Mouse (Mus musculus) brain, embryonic 18.5 days (tissue): ENCODE measurements around the gene 9130023H24Rik.

Source experiments
- DNase-seq: peaks from one replicate; pipeline ENCODE4 v3.0.0-alpha.2; 2012; ENCODE audit warnings: low read depth, low spot score

The 9130023H24Rik gene

DNA sequence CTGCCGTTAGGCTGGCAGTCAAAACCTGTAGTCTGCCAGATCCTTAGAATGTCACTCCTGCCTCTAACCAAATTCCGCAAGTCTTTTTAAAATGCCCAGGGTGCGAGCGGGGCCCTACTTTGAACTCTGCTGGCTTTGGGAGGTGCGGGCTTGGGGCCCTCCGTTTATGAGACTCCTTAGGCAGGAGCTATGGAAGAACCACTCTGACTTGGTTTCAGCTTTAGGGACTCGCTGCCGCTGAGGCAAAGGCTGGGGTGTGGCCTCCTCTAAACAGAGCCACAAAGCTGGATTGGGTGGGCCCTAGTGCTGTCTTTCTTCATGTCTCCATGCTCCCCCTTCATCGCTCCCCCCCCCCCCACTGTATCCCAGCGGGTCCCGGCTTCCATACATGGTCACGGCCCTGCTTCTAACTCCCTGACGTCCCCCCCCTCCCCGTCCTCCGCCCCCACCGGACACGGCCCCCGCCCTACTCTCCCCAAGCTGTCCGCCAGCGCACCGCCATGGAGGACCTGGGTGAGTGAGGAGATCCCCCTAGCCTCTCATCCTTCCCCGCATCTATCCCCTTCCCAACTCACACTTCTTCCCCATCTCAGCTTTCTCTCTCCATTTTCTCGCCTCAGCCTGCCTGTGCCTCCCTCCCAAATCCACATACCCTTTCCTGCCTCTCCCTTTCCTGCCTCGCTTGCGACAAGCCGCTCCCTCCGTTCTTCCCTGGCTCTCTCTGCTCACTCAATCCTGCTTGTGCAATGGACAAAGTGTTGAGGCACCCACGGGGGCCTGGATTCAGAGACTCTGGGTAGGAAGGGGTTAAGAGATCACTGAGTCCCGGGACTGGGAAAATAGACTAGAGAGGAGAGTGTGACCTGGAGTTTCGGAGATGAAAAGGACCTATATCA, 8.9 kb upstream of the 9130023H24Rik start, which contains the start of gene Tgfb1i1:
Gene Tgfb1i1 (plus strand): TSS at position 317 of the 896 bp plus-strand sequence.
- peak; percentile 26 for DNase-seq

DNA sequence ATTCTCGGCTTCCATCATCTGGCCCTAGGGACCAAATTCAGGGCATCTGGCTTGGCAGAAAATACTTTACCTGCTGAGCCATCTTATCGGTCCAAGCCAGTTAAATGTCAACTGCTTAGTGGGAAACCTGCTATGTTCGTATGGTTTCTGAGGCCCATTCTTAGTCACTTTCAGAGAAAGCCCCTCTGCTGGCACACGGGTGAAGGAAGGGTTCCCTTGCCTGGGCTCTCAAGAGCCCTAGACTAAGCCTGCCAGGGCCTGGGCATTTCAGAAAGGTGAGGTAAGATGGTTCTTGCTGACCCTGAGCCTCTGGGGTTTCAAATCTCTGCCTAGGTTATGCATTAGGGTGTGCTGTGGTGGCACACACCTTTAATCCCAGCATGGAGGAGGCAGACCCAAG, 7.7 kb upstream of the 9130023H24Rik start:
- no peak for DNase-seq

DNA sequence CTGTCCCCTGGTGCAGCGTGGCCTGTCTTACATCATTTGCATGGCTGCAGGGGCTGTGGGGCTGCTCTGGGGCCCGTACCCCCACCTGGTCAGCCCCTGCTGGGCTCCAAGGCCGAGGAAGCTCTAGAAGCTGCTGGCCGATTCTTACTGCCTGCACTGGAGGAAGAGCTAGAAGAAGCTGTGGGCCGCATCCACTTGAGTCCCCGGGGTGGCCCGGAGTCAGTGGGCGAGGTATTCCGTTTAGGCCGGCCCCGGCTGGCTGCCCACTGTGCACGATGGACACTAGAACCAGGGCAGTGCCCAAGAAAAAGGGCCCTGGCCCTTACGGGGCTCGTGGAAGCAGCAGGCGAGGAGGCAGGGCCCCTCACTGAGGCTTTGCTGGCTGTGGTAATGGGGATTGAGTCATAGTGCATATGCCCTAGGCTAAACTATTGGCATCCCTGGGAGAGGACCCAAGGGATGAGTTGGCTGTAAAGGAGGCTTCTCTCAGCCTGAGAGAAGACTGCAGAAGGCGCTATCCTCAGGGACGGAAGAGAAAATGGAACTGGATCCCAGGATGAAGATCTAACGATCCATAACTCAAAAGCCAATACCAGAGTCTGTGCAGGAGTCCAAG, 6.7 kb upstream of the 9130023H24Rik start:
- no peak for DNase-seq

DNA sequence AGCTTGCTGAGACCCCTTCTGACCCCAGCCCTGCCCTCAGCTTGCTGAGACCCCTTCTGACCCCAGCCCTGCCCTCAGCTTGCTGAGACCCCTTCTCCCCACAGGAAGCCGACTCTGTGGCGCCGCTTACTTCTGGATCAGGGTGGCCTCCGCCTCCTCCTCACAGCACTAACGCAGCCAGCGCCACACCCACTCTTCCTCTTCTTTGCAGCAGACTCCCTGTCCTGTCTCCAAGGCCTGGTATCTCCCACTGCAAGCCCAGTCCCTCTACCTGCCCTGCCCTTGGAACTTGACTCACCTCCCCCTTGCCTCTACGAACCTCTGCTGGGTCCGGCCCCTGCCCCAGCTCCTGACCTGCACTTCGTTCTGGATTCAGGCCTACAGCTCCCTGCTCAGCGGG, 6.1 kb upstream of the 9130023H24Rik start:
- DNase-seq: no peak

DNA sequence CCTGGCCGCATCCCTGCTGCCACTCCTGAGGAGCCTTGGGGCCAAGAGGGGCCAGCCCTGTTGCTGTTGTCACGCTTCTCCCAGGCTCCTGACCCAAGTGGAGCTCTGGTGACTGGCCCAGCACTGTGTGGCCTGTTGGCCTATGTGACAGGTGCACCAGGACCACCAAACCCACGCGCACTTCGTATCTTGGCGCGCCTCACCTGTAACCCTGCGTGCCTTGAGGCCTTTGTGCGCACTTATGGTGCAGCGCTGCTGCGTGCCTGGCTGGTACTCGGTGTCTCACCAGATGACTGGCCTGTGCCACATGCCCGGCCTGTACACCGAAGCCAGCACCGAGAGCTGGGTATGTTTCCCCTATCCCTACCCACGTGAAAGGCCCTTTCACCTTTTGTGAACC, 4.5 kb upstream of the 9130023H24Rik start:
- DNase-seq: no peak

DNA sequence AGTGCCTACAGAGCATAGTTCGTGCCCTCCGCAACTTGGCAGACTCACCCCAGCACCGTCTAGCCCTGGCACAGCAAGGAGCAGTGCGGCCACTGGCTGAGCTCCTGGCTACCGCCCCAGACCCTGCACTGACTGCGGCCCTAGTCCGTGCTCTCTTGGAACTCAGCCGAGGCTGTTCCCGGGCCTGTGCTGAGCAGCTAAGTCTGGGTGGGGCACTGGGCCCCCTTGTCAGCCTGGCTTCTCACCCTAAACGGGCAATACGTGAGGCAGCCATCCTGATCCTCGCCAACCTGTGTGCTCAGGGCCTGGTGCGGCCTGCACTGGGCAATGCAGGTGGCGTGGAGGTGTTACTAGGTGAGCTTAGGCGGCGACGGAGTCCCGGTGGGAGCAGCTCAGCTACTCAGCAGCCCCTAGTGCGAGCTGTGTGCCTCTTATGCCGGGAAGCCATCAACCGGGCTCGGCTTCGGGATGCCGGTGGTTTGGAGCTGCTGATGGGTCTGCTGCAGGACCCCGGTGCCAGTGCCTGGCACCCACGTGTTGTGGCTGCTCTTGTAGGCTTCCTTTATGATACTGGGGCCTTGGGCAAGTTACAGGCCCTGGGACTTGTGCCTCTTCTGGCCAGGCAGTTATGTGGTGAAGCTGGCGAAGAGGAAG, 2.4 kb upstream of the 9130023H24Rik start:
- DNase-seq: no peak

DNA sequence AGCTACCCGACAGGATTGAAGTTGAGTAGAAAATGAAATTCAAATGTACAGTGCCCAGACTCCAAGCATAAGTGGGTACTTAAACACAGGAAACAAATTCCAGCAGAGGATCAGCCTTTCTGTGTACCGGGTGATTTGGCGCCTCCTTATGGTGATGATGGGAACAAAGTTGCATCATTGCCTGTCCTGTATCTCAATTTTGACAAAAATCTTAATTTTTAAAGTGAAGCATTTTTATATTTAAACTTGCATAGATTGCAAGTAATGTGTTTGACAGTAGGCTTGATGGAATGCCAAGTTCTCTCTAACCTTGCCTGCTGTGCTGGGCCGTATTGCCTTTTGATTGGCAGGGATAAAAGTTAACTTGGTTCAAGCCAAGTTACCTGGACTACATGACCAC, 1.2 kb upstream of the 9130023H24Rik start:
- DNase-seq: no peak

DNA sequence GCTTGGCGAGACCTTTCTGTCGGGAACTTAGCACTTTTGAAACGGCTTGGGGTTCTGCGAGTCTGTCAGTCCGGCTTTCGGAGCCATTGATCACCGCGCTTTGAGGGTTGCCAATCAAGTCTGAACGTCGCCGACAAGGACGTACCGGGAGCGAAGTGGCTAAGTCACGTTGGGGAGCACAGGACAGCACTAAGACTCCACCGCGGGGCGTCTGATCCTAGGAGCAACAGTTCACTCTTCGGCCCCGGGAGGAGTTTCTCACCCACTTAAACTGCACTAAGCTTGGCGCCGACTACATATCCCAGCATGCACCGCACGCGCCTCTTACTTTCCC, 271 bp downstream of the 9130023H24Rik start:
- peak; percentile 4 for DNase-seq

DNA sequence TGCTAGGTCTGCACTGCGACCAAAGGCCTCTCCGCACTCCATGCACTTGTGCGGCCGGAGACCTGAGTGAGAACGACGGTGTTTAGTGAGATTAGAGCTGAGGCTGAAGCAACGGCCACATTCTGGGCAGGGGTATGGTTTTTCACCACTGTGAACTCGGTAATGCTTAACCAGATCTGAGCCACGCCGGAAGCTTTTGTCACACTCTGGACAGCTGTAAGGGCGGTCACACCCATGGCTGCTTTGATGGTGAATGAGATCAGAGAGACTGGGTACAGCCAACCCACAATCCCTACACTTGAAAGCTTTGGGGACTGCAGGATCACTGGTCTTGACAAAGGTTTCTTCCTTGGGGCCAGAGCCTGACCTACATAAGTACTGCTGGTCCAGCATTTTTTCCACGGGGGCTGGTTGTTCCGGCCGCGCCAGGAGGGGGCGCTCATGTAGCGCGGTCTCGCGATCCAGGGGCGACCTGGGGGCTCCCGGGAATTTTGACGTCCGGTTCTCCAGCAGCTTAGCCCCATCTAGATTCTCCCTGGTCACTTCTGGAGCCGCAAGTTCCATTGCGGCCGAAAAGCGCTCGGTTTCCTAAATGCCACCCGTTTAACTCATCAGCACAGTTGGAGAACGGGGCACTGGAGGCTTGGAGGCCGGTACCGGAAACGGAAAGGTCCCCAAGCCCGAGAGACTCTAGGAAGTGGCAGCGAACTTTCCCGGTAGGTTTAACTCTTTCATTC, 807 bp downstream of the 9130023H24Rik start, which contains the start of gene Armc5:
Gene Armc5 (plus strand): TSS at position 487 of the 737 bp plus-strand sequence.
- DNase-seq: peak; percentile 10

DNA sequence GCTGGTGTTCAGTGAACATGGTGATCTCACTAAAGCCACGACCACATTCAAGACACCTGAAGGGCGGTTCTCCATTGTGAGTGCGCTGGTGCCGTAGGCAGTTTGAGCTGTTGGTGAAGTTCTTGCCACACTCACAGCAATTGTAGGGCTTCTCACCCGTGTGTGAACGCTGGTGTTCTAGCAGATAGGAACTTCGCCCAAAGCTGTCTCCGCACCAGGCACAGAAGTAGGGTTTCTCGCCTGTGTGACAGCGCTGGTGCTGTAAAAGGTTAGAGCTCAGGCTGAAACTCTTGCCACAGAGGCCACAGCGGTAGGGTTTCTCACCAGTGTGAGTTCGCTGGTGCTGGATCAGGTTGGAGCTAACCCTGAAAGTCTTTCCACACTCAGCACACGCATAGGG, 1.4 kb downstream of the 9130023H24Rik start:
- DNase-seq: no peak

DNA sequence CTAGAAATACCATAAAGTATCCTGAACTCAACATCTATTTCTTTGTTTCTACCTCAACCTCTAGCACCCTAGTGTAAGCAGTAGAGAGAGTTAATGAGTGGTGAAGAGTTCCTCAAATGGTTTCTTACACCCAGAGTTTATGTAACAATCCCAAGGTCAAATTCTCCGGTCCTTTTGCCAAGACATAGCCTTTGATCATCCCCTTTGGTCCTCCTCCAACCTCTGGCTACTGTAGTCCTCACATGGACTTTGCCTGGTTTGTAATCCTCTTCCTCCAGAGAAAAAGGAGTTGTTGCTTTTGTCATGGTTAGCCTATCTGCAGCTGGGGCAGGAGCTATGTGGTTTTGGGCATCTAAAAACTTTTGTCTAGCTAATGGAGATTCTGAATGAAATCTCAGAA, 2.4 kb downstream of the 9130023H24Rik start:
- DNase-seq: no peak

DNA sequence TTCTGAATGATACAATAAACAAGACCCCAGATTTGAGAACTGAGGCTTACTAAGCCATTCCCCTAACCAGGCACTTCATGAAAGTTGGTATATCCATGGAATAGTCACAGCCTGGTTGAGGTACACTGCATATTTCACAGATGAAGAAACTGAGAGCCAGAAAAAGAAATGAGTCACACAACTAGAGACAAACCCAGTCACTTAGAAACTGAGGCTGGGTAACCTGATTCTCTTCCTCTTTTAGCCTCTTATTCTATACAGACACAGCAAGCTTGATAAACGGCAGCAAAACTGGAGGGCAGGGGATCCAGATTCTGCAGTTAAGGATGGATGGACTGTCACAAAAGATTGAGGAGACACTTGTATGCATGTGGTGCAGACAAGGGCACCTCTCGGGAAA, 3.0 kb downstream of the 9130023H24Rik start:
- DNase-seq: no peak

DNA sequence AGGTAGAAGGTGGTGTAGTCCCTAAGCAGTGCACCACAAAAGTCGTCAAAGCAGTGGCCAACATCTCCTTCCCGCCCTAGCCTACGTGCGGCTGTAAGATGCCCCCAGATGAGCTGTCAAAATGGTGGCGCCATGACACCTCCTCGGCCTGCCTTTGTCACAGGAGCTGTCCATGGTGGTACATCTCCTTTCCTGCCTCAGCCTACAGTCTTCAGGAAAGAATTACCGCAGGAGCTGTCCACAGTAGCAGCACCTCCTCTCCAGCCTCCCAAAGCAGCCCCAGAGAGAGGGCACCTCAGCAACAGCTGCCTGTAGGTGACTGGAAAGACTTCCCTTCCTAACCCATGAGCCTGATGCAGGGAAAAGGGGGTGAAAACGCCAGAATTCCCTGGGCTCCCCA, 6.1 kb downstream of the 9130023H24Rik start:
- no peak for DNase-seq

DNA sequence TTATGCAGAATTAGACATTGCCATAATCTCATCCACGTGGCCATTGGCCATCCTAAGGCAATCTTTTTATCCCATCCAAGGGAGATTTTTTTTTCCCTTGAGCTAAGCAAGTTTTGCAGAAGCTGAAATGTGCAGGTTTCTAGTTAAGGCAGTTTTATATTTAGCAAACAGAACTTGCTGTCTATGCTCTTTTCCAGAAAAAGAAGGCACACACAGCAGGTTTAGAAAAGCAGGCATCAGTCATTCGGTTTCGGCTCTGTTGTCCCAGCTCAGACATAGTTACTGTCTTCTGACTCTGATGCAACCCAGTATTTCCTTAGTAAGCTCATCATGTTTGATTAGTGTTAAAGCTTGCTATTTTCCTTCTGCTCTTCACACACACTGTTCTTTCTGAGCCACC, 16.9 kb downstream of the 9130023H24Rik start:
- no peak for DNase-seq

DNA sequence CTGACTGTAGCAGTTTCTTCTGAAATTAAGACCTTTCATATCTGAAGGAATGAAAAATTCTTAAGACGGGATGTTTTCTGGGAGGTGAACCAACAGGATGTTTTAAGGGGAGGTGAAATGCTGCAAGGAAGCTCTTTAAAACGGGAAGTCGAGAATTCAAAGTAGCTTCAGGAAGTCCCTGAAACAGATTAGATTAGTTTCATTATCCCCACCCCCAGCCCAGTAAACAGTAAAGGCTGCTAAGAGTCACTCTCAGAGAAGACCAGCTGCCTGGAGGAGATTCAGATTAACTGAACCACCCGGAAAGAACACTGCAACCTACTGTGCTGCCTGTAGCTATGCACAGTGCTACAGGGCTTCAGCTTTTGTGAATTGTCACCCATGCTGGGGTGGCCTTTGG, 17.9 kb downstream of the 9130023H24Rik start:
- DNase-seq: no peak

DNA sequence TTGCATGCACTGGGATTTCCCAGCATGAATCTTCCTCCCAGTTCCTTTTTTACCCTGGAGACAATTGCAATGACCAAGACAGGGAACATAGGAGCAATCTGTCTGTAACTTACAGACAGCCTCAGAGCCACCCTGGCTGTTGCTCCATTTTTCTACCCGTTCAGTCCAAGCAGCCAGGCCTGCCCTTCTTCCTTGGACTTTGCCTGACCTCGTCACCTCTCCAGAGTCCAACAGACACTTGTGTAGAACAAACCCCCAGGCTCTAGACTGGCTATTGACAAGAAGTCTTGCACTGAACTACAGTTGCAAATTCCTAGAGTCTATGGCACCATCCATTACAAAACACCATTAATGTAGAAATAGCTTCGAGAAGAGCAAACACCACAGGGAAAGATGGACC, 28.0 kb downstream of the 9130023H24Rik start:
- DNase-seq: no peak

DNA sequence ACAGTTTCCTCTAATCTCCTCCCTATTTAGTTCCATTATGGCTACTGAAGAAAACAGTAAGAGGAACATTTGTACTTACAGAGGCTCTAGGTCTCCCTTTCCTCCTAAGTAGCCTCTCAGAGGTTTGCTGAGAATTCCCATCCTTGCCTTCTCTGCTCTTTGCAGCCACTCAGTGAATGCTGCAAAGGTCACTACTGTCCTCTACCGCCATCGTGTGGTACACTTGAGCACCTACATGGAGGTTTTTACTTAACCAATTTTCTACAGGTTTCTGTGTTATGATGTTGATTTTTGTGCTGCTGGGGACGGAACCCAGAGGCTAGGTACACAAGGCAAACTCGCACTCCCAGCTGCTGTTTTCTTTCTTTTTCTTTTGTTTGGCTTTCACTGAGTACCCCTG, 29.6 kb downstream of the 9130023H24Rik start:
- peak; percentile 36 for DNase-seq

DNA sequence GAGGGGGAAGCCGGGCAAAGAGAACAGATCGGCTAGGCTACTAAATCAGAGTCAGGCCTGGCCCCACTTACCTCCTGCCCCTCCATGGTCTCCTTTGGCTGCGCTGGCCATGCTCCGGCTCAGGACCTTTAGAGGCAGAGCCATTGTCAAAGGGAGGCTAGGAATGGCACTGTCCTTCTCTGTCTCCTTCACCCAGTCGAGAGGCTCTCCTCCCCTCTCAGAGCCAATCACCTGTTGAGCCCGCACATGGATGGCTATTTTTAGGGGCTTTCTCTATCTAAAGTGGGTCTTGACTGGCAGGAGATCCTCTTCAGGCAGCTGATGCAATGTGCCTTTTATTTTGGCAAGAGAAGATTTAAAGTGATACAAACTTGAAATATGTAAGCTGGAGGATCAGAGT, 31.7 kb downstream of the 9130023H24Rik start, which contains the start of gene Cox6a2:
Gene Cox6a2 (minus strand): TSS at position 236 of the 400 bp plus-strand sequence.
- DNase-seq: no peak

DNA sequence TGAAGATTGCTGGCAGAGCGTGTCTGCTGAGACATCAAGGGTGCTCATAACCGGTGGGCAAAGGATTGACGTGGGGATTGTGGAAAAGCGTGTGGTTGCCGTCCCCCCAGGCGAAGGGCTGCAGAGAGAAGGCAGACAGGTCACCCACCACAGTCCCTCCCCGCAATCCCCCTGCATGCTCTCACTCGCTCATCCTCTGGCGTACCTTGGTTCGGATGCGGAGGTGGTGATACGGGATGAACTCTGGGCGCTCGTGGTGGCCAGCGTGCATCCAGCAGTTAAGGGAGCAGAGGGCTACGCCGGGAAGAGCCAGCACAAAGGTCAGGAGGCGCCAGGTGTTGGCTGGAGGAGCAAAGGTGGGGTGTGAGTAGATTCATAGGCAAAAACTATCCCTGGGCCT, 32.1 kb downstream of the 9130023H24Rik start:
- no peak for DNase-seq

DNA sequence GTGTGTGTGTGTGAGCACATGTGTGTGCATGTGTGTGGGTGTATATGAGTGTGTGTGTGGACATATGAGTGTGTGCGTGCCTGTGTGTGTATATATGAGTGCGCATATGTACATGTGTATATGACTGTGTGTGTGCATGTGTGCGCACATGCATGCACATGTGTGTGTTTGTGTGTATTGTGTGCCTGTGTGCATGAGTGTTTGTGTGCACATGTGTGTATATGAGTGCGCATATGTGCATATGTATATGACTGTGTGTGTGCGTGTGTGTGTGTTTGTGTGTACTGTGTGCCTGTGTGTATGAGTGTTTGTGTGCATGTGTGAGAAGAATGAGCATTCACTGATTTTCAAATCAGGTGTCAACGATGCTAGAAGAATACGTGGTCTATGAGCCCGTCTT, 33.7 kb downstream of the 9130023H24Rik start:
- no peak for DNase-seq

DNA sequence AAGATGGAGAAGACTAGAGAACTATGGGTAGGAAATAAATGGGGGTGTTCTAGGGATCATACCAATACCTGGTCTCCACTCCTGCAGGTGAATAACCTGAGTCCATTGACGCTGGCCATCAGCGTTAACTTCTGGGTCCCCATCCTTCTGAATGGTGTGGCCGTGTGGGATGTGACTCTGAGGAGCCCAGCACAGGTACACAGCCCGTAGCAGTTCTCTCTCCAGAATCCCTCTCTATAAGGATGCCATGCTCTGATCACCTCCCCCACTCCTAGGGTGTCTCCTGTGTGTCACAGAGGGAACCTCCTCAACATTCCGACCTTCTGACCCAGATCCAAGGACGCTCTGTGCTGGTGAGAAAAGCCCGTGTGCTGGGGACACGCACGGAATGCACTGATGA, 34.8 kb downstream of the 9130023H24Rik start:
- no peak for DNase-seq

DNA sequence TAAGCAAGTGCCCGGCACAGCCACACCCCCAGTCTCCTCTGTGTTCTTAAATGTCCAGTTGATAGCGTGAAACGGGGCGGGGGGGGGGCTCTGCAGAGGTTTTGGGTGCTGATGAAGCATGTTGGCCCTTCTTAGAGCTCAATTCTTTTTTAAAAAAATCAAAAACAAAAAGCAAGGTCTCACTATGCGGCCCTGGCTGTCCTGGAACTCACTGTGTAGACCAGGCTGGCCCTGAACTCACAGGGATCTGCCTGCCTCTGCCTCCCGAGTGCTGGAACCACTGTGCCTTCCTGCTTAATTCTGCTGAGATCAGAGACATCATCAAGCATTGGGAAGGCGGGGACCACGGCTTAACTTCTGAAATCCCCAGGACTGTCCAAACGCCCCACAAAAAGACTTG, 36.2 kb downstream of the 9130023H24Rik start:
- no peak for DNase-seq
